Mouse (Mus musculus) midbrain, embryonic 15.5 days (tissue): ENCODE measurements at regions not wholly inside any gene's neighbourhood (a gene's known extent, or its start where the extent isn't known, plus 50 kb on each side); places are given as distances from the start of the nearest gene placed in this dataset.

Experiments used
- ATAC-seq: fragments of 200-750 bp; cut with Nextera tagmentation; replicated peaks from 2 replicates; pipeline ENCODE4 v1.8.0; 2017; ENCODE audit warnings: moderate TSS enrichment
- H3K27ac ChIP-seq: fragments of 300-500 bp; sonication (generic); 2 replicates; pipeline ENCODE4 v1.5.1; 2015; ENCODE audit warnings: mild to moderate bottlenecking, inconsistent platforms
- H3K27me3 ChIP-seq: fragments of 300-500 bp; sonication (generic); replicated peaks from 2 replicates; pipeline ENCODE4 v1.6.1; 2015; ENCODE audit warnings: inconsistent platforms
- H3K36me3 ChIP-seq: fragments of 300-500 bp; sonication (generic); replicated peaks from 2 replicates; pipeline ENCODE4 v1.6.1; 2015; ENCODE audit warnings: inconsistent platforms
- H3K4me1 ChIP-seq: fragments of 300-500 bp; sonication (generic); 2 replicates; pipeline ENCODE4 v1.6.1; 2015; ENCODE audit warnings: inconsistent platforms
- H3K4me2 ChIP-seq: fragments of 300-500 bp; sonication (generic); 2 replicates; pipeline ENCODE4 v1.6.1; 2015; ENCODE audit warnings: inconsistent platforms, mild to moderate bottlenecking, moderate library complexity
- H3K4me3 ChIP-seq: fragments of 300-500 bp; sonication (generic); 2 replicates; pipeline ENCODE4 v1.5.1; 2015; ENCODE audit warnings: mild to moderate bottlenecking, inconsistent platforms
- H3K9ac ChIP-seq: fragments of 300-500 bp; sonication (generic); 2 replicates; pipeline ENCODE4 v1.6.1; 2015; ENCODE audit warnings: mild to moderate bottlenecking, inconsistent platforms
- H3K9me3 ChIP-seq: fragments of 300-500 bp; sonication (generic); 2 replicates; pipeline ENCODE4 v1.6.1; 2016; ENCODE audit warnings: inconsistent platforms
- WGBS: fragments of 180-500 bp; shearing (Covaris S2); methylation state at CpG from one replicate; pipeline ENCODE4 v1.1.7; 2015; ENCODE audit warnings: mixed read lengths; 5-methylcytosine and 5-hydroxymethylcytosine counted together

DNA sequence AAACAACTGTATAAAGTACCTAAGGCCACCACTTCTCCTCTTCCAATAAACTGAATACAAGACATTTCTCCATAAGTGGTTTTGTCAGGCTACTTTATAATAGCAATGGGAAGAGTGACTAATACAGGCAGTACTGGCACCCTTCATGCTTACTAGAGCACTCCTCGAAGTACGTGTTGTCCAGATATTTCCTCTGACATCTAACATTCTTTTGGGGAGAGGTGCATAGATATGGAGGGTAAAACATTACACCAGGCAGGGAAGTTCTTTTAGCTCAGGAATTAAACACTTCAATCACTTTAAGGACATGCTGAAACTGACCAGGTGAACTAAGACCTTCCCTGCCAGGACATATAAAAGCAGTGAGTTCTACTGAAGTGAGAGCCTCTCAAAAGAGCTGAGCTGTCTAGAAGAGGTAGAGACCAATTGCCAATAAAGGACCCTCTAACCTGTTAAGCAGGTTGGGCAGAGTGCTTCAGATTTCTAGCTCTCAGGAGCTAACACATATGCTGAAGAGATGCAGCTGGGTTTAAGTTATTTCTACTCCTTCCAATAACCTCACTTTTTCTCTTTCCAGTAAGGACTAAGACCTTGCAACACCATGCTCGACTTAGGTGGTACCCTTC, 318.7 kb upstream of the Robo2 start:
- no peaks in the 10 kb centered on the region for H3K4me1 ChIP-seq
- H3K36me3 ChIP-seq, result no peaks in the 10 kb centered on the region
- H3K9me3 ChIP-seq, result no peaks in the 10 kb centered on the region
- H3K4me2 ChIP-seq, result no peak overlapping the region
- H3K4me3 ChIP-seq, result no peak overlapping the region
- 90% methylated on average over 3 of the region's 3 CpGs for WGBS
- no peak for ATAC-seq
- no peak overlapping the region for H3K9ac ChIP-seq
- no peak overlapping the region for H3K27ac ChIP-seq
- no peaks in the 10 kb centered on the region for H3K27me3 ChIP-seq

DNA sequence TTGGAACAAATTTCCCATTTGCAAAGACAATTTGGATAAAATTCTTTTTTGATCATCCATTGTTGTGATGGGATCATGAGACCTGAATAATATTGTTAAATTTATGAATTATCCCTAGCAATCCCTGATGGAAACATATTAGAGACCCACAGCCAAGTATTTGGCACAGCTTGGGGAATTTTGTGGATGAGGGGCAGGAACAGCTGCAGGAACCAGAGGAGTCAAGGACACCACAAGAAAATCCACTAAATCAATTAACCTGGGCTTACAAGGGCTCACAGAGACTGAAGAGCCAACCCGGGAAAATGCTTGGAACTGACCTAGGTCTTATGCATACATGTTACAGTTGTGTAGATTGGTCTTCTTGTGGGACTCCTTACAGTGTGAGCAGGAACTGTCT, 311.6 kb upstream of the Robo2 start:
- no peak overlapping the region for H3K27ac ChIP-seq
- WGBS, result 44% methylated on average over 1 of the region's 1 CpGs
- H3K27me3 ChIP-seq, result no peaks in the 10 kb centered on the region
- H3K9me3 ChIP-seq, result no peaks in the 10 kb centered on the region
- no peak for ATAC-seq
- H3K9ac ChIP-seq, result no peak overlapping the region
- H3K4me3 ChIP-seq, result no peak overlapping the region
- H3K36me3 ChIP-seq, result no peaks in the 10 kb centered on the region
- no peak overlapping the region for H3K4me2 ChIP-seq
- no peaks in the 10 kb centered on the region for H3K4me1 ChIP-seq

DNA sequence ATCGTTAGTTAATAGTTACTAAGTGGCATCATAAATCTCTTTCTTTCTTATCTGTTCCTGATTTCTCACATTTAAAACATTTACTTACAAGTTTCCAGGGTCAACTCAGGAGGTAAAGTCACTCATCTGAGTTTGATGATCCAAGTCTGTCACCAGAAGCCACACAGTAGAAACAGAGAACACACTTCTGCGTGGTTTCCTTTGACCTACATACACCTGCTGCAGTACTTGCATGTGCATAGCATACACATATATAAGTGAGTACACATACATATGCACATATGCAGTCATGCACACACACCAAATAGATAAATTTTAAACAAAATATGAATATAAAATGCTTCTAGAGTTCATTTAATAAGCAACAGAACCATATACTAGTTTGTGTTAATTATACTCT, 306.5 kb upstream of the Robo2 start:
- no peak overlapping the region for H3K4me2 ChIP-seq
- H3K27me3 ChIP-seq, result no peaks in the 10 kb centered on the region
- H3K9me3 ChIP-seq, result no peaks in the 10 kb centered on the region
- H3K27ac ChIP-seq, result no peak overlapping the region
- 91% methylated on average over 2 of the region's 2 CpGs for WGBS
- no peaks in the 10 kb centered on the region for H3K36me3 ChIP-seq
- H3K9ac ChIP-seq, result no peak overlapping the region
- H3K4me3 ChIP-seq, result no peak overlapping the region
- no peaks in the 10 kb centered on the region; the same call in 1 of the 2 replicates for H3K4me1 ChIP-seq
- ATAC-seq, result no peak

DNA sequence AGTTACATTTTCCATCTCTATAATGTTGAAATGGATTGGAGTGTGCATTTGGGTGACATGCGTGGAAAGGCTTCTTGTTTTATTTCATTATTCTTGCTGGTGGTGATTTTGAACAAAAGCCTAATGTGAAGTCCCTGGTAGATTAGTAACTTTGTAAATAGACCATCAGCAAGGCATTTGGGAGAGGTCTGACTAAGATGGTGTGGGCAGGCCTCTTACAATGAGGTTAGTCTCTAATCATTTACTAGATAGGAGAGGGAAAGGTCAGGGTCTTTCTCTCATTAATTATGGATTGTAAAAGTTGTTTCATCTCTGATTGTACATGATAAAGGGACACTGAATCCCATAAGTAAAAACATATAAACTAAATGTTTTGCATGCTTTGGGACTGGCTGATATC, 306.0 kb upstream of the Robo2 start:
- Histone ChIP-seq H3K27ac (no peak overlapping the region), H3K9me3 (no peaks in the 10 kb centered on the region), H3K9ac (no peak overlapping the region), H3K27me3 (no peaks in the 10 kb centered on the region), H3K4me1 (no peaks in the 10 kb centered on the region; the same call in 1 of the 2 replicates), H3K4me2 (no peak overlapping the region), H3K4me3 (no peak overlapping the region), H3K36me3 (no peaks in the 10 kb centered on the region)
- no peak for ATAC-seq
- 82% methylated on average over 1 of the region's 1 CpGs for WGBS

DNA sequence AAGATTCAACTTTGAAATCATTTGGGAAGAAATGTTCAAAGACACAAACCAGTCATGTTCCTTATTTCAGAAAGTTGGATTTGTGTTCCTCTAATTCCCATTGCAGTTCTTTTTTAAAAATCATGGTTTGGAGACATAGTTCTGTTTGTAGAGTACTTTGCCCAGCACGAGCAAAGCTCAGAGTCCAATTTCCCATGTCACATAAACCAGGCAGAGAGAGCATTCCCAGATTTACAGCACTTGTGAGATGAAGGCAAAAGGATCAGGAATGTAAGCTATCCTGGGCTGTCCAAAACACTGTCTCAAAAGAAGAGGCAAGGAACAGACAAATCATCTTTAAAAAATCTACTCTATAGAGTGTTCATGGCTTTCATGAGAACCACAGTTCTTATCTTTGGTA, 303.3 kb upstream of the Robo2 start:
- Histone ChIP-seq H3K27me3 (no peaks in the 10 kb centered on the region), H3K27ac (no peak overlapping the region), H3K4me2 (no peak overlapping the region), H3K36me3 (no peaks in the 10 kb centered on the region), H3K9me3 (no peaks in the 10 kb centered on the region), H3K9ac (no peak overlapping the region), H3K4me1 (no peaks in the 10 kb centered on the region; the same call in 1 of the 2 replicates), H3K4me3 (no peak overlapping the region)
- no peak for ATAC-seq
- 67% methylated on average over 1 of the region's 1 CpGs for WGBS

DNA sequence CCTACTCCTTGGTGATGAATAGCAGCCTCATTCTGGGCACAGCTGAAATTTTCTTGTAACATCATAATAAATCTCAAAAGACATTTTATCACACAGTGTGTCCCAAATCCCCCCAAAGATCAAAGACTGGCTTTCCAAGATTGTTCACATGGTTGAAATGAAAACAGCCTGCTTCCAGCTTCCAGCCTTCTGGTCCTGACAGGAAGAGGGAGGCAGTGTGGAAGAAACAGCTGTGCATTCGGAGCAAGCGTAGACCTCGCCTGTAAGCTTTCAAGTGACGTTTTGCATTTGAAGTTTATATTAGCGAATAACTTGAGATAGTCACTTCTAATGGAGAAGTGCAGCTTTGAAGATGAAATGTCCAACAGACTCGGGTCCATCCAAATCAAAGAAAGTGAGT, 300.9 kb upstream of the Robo2 start:
- no peaks in the 10 kb centered on the region for H3K36me3 ChIP-seq
- H3K27ac ChIP-seq, result no peak overlapping the region
- H3K4me2 ChIP-seq, result no peak overlapping the region
- ATAC-seq, result no peak
- WGBS, result 78% methylated on average over 6 of the region's 6 CpGs
- no peak overlapping the region for H3K4me3 ChIP-seq
- H3K4me1 ChIP-seq, result no peaks in the 10 kb centered on the region; the same call in 1 of the 2 replicates
- H3K27me3 ChIP-seq, result no peaks in the 10 kb centered on the region
- no peaks in the 10 kb centered on the region for H3K9me3 ChIP-seq
- H3K9ac ChIP-seq, result no peak overlapping the region

DNA sequence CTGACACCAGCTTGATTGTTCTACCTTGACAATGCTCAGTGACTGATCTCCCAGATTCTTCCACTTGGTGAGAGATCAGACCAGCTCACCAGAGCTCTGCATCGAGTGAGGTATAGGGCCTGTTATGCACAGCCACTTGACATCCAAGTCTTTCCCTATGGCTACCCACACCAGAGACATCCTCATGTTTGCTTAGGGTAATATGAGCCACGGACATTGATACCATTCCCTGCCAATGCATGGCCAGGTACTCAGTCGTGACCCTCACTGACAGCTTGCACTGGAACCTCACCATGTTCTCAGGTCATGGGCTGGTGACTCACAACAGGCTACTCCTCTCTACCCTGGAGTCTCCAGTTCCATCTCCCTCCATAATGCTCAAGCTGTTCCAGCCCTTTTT, 290.4 kb upstream of the Robo2 start:
- H3K4me2 ChIP-seq, result no peak overlapping the region
- 87% methylated on average over 3 of the region's 3 CpGs for WGBS
- H3K9ac ChIP-seq, result no peak overlapping the region
- no peak for ATAC-seq
- no peak overlapping the region for H3K4me3 ChIP-seq
- H3K27ac ChIP-seq, result no peak overlapping the region
- no peaks in the 10 kb centered on the region for H3K27me3 ChIP-seq
- no peaks in the 10 kb centered on the region for H3K36me3 ChIP-seq
- no peaks in the 10 kb centered on the region for H3K9me3 ChIP-seq
- no peaks in the 10 kb centered on the region for H3K4me1 ChIP-seq

DNA sequence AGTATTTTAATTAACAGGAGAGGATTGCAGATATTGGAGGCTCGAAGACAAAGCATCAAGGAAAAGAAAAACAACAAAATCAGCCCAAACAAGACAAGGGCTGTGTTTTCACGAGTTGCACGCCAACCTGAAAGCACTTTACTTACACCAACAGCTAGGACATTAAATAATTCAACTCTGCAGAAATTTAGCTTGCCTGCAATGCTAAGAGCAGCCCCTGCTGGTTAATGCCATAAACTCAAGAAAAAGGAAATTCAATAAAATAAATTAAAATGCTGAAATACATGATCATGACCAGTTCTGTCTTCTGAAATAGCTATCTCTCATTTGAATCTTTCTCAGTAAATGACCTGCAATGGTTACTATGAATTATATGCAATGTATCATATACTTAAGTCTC, 271.7 kb upstream of the Robo2 start:
- no peak for ATAC-seq
- Histone ChIP-seq H3K4me2 (no peak overlapping the region), H3K9me3 (no peaks in the 10 kb centered on the region), H3K36me3 (no peaks in the 10 kb centered on the region), H3K9ac (no peak overlapping the region), H3K27ac (no peak overlapping the region), H3K4me1 (no peaks in the 10 kb centered on the region), H3K4me3 (no peak overlapping the region), H3K27me3 (no peaks in the 10 kb centered on the region)
- WGBS, result 35% methylated on average over 3 of the region's 3 CpGs

DNA sequence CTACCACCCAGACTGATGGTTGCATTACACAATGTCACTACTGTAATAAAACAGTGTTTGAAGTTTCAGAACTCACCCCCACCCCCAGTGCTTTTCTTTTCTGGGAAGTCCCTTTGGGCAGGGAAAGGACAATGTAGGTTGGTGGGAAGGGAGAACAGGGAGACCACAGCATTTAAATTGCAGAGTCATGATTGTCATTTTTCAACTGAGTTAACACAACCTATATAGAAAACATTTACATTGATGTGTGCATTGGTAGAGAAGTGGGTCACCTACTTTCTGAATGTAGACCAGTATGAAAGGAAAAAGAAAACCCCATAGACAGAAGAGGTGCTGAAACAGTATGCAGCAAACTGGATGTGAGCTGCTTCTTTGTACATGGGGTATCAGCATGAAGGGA, 264.0 kb upstream of the Robo2 start:
- H3K27ac ChIP-seq, result no peak overlapping the region

DNA sequence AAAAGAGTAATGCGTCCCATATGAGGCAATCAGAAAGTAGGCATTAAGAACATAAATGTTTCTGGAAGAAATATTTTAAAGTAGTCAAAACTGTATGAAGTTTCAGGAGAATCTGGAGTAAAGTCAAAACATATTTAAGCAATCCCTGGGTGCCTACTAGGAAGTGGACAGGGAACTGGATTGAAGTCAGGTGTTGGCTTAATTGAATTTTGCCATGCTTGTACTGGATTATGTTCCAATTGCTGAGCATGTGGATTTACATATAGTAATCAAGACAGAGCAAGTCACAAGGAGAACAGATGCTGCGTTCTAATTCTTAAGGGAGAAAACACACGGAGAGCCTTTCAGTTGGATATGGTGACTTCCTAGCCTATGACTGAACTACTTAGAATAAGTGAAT, 259.8 kb upstream of the Robo2 start:
- Histone ChIP-seq H3K27ac (no peak overlapping the region), H3K4me1 (no peaks in the 10 kb centered on the region), H3K4me3 (no peak overlapping the region), H3K4me2 (no peak overlapping the region), H3K27me3 (no peaks in the 10 kb centered on the region), H3K36me3 (no peaks in the 10 kb centered on the region), H3K9ac (no peak overlapping the region), H3K9me3 (no peaks in the 10 kb centered on the region)
- ATAC-seq, result no peak
- WGBS, result 80% methylated on average over 3 of the region's 3 CpGs

More for the DNA sequence above, 264.0 kb upstream of the Robo2 start:
- no peaks in the 10 kb centered on the region for H3K36me3 ChIP-seq
- H3K4me3 ChIP-seq, result no peak overlapping the region
- no peak overlapping the region for H3K4me2 ChIP-seq
- no peak overlapping the region for H3K9ac ChIP-seq
- H3K27me3 ChIP-seq, result no peaks in the 10 kb centered on the region
- no peak for ATAC-seq
- H3K9me3 ChIP-seq, result no peaks in the 10 kb centered on the region
- H3K4me1 ChIP-seq, result no peaks in the 10 kb centered on the region

DNA sequence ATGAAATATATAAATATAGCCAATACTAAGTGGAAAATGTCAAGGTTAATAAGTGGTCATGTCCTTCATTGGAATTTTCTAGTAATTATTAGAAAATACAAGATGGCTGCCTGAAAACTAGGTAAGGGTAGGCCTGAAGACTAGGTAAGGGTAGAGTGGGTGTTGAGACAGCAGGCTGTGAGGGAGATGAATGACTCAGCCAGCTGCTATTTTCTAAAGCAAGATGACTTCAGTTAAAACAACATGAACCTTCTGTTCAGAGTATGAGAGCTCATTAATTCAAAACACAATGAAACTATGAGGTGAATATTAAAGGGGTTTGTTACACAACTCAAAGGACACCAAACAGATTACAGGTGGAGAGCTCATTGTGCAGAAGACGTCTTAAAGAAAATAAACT, 252.7 kb upstream of the Robo2 start:
- Histone ChIP-seq H3K9ac (no peak overlapping the region), H3K27me3 (no peaks in the 10 kb centered on the region), H3K27ac (no peak overlapping the region), H3K4me1 (no peaks in the 10 kb centered on the region), H3K4me3 (no peak overlapping the region), H3K36me3 (no peaks in the 10 kb centered on the region), H3K9me3 (no peaks in the 10 kb centered on the region), H3K4me2 (no peak overlapping the region)
- 50% methylated on average over 1 of the region's 1 CpGs for WGBS
- no peak for ATAC-seq

DNA sequence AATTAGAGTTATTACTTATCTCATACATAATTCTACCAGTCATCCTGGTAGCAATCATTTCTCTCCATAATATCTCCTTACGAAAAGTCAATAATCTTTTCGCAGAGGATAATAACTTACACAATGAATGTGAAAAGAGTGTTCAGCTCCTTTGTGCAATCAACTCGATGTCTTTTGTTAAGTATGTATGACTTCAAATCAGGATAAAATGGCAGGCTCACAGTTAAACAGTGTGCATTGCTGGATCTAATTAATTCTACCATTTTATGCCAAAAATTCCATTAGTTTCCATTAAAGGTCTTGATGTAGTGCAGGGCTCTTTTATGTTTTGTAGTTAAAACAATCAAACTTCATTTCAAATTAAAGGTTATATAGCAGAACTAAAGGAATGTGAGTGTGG, 239.6 kb upstream of the Robo2 start:
- WGBS, result 59% methylated on average over 3 of the region's 3 CpGs
- H3K9me3 ChIP-seq, result no peaks in the 10 kb centered on the region
- no peak overlapping the region for H3K4me2 ChIP-seq
- H3K27ac ChIP-seq, result no peak overlapping the region
- H3K36me3 ChIP-seq, result no peaks in the 10 kb centered on the region
- H3K4me3 ChIP-seq, result no peak overlapping the region
- H3K9ac ChIP-seq, result no peak overlapping the region
- H3K4me1 ChIP-seq, result no peaks in the 10 kb centered on the region
- H3K27me3 ChIP-seq, result no peaks in the 10 kb centered on the region
- ATAC-seq, result no peak

DNA sequence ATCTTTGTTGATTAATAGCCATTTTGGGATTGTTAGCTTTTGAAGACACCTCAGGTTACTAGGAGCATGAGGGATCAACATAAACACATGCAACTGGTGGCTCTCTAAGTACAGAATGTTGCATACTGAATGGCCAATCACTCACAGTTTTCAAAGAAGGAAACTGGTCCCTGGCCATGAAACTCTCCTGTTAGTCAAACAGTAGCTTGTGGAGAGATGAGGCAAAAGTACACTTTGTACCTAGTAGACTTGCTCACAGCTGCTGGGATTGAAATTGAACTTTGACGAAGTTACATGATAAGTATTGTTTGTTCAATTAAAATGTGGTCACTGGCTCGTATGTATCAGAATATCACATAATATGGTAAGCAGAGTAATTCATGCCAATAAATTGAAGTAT, 237.6 kb upstream of the Robo2 start:
- Histone ChIP-seq H3K36me3 (no peaks in the 10 kb centered on the region), H3K9me3 (no peaks in the 10 kb centered on the region), H3K4me3 (no peak overlapping the region), H3K4me2 (no peak overlapping the region), H3K9ac (no peak overlapping the region), H3K4me1 (no peaks in the 10 kb centered on the region), H3K27ac (no peak overlapping the region), H3K27me3 (no peaks in the 10 kb centered on the region)
- no peak for ATAC-seq
- 86% methylated on average over 2 of the region's 2 CpGs for WGBS
